Mouse (Mus musculus): Measurements from ENCODE around the gene Eppin.

GRCm38 (mm10) chr2:164558991-164559645, 34.3 kb downstream of the Eppin start:
- TF ChIP-seq CTCF (IDR thresholded peaks at IDR 0.05; ENCODE audit: borderline replicate concordance, insufficient read depth, low read depth, low read length) (no peak), POLR2A (IDR thresholded peaks at IDR 0.05; ENCODE audit: borderline replicate concordance, insufficient read depth, low read length) (no peak)
